Mouse (Mus musculus) T-cell, adult 2 months (primary cell): ENCODE results near the gene Trpv3.
A peak's percentile ranks its signal among the peaks of the same experiment; 100 is the strongest.

ENCODE experiments used
- DNase-seq: peaks from one replicate; pipeline ENCODE4 v3.0.0; 2022; ENCODE audit warnings: low spot score

Trpv3 gene

GRCm38 (mm10) chr11:73267267-73267666, at the start of gene Trpv3:
TSS of gene Trpv3 (plus strand) at chr11:73267388.
- DNase-seq, result no peak

- no peak for DNase-seq
Observed at GRCm38 (mm10) chr11:73219671-73220070, 47.5 kb upstream of the Trpv3 start.

DNA sequence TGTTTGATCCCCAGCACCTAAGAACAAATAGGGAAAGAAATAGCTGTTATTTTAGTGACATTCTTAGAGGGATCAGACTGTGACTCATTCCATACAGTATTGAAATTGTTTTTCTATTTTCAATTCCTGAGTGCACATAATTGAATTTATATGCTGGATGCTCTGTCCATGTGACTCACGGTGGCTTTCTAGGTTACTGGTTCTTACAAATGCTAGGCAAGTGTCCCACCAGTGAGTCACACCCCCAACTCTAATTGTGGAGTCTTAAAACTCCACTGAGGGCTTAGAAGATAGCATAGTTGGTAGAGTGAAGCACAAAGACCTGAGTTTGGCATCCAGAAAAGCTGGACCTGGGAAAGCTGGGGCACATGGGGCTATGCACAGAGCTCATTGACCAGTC, 46.5 kb upstream of the Trpv3 start:
- DNase-seq, result no peak

DNA sequence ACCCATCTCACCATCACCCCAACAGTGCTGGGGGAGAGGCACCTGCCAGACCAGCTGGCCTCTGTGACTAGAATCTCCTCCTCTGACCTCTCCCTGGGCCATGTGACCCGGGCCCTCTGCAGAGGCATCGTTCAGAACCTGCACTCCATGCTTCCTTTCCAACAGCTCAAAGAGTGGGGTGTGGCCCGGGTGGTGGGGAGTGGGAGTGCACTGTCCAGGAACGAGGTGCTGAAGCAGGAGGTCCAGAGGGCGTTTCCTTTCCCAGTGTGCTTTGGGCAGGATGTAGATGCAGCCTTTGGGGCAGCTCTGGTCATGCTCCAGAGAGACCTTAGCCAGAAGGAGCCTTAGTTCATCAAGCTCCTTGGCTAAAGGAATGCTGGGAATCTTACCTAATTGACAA, 44.3 kb upstream of the Trpv3 start:
- DNase-seq, result no peak

DNA sequence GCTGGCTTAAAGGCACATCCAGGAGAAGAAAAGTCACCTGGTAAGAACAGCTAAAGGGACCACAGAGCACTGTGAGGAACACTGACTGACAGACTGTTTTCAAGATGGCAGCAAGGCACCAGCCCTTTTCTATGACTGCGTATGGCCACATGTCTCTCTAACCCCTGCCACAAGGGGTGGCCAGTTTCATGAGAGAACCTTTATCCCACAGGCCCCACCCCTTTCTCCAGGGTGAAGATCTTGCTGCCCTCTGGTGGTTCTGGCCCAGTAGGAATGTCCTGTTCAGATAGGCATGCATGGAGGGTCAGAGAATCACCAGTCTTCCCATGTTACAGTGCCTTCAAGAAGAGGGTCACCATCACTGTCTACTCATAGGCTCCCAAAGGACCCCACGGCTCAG, 43.2 kb upstream of the Trpv3 start:
- peak; percentile 18 for DNase-seq

DNA sequence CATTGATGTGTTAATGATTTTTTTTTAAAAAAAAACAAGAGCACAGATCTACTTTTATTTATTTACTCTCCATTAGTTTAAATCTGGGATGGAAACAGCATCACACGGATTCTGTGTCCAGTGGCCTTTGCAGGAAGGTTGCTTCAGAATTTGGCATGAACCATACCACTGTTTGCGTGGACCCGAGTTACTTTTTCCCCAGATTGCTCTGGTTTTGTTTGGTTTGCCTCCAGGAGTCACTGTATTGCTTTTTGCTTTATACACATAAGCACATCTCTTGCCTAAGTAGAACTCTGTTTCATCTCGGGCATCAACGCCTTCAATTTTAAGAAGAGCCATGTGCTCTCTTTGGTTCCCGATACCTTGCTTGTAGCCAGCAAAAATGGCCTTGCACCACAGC, 41.3 kb upstream of the Trpv3 start:
- no peak for DNase-seq

- no peak for DNase-seq
Observed at GRCm38 (mm10) chr11:73228881-73229280, 38.3 kb upstream of the Trpv3 start.

- DNase-seq, result no peak
Observed at GRCm38 (mm10) chr11:73230081-73230480, 37.1 kb upstream of the Trpv3 start.

DNA sequence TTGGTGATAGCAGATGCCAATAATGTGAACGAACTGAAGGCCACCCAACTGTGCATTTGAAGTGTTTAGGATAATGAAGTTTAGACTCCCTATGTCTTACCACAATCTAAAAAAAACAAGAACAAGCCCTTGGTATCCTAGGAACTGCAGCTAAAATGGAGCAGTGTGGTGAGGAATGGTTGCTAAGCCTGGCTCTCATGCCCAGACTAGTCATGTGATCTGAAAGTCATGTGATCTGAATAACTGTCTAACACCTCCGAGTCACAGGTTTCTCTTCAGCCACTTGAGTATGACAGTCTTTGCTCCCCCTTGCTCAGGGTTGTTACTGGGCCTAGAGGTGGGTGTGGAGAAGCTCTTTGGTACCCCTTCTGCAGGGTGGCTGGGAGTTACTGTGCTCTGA, 34.7 kb upstream of the Trpv3 start:
- DNase-seq, result no peak

- DNase-seq, result no peak
Observed at GRCm38 (mm10) chr11:73233992-73234391, 33.2 kb upstream of the Trpv3 start, which contains the start of gene Trpv1. TSS of gene Trpv1 (plus strand) at chr11:73234292.

GRCm38 (mm10) chr11:73235990-73236701, 31.0 kb upstream of the Trpv3 start:
- DNase-seq, result no peak

DNA sequence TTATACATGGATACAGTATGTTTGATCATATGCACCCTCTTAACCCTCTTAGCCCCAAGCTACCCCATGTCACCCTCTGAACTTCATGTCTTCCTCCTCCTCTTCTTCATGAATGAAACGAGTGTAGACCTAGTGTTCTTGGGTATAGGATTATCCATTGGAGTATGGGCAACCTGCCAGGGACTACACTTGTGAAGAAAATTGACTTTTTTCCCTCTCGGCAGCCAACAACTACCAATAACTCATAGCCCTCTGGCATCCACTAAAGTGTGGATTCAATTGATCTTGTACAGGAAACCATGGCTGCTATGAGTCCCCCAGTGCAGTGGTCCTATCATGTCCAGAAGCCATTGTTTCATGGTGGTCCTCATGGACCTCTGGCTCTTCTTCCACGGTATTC, 30.5 kb upstream of the Trpv3 start:
- no peak for DNase-seq

GRCm38 (mm10) chr11:73242199-73242598, 25.0 kb upstream of the Trpv3 start:
- DNase-seq, result no peak

- DNase-seq, result no peak
Observed at GRCm38 (mm10) chr11:73242777-73243176, 24.4 kb upstream of the Trpv3 start.

DNA sequence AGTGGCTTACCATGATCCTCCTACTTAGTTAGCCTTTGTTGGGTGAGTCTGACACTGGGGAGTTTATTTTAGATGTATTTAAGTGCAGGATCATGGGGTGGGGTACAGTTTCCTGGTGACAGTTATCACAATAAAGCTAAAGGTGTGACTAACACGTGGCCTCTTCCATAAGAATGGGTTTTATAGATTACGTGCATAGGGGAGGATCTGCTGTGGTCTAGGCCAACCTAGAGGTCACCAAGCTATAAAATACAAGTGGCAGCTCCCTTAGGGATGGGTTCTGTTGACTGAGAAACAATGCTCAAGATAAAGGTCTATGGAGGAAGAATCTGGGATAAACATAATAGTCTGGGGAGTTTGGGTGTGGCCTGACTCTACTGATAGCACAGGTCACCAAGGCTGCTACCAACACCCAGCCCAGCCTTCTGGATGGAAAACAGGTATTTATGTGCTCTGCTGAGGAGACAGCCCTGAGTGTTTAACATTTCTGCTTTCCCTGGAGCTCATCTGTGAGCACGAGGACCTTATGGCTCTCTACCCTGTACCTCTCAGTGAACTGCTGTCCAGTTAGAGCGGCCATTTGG, 9.7 kb upstream of the Trpv3 start:
- DNase-seq, result no peak

- no peak for DNase-seq
Observed at GRCm38 (mm10) chr11:73258664-73259063, 8.5 kb upstream of the Trpv3 start.

DNA sequence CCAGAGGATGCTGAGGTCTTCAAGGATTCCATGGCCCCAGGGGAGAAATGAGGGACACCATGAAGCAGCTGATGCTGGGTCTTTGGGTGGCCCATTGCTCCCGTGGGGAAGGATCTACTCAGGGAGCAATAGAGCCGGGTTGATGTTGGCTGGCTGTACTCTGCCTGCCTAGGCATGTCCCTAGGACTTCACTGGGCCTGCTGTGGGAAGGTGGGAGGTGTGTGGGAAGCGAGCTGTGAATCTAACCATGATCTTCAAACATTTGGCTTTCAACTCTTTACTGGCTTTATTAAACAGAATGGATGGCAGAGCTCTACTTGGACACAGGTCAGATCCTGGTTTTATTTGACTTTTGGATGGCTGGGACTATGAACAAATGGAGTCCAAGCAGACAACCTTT, 6.7 kb upstream of the Trpv3 start:
- no peak for DNase-seq

- no peak for DNase-seq
Observed at GRCm38 (mm10) chr11:73261385-73261784, 5.8 kb upstream of the Trpv3 start.

- no peak for DNase-seq
Observed at GRCm38 (mm10) chr11:73274821-73275220, 7.6 kb downstream of the Trpv3 start.

DNA sequence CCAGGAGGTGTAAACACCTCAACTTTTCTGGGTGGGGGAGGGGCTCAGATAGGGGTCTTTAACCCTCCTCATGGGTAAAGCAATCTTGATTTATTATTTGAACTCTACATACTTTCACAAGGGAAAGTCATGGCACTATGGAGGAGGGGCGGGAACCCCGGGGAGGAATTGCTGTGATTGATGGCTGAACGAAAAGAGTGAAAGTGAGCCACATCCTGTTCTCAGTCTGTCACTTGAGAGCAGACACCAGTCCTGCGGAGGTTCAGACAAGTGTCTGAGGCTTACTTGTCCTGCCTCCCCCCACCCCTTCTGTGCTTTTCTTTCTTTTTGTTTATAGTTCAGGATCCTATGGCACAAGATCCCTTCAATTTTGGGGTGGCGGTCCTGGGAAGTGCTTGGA, 13.5 kb downstream of the Trpv3 start:
- peak; percentile 12 for DNase-seq

- DNase-seq, result peak; percentile 56
Observed at GRCm38 (mm10) chr11:73281528-73282027, 14.4 kb downstream of the Trpv3 start.

GRCm38 (mm10) chr11:73283369-73283768, 16.2 kb downstream of the Trpv3 start:
- no peak for DNase-seq

GRCm38 (mm10) chr11:73283926-73284325, 16.7 kb downstream of the Trpv3 start:
- DNase-seq, result no peak

DNA sequence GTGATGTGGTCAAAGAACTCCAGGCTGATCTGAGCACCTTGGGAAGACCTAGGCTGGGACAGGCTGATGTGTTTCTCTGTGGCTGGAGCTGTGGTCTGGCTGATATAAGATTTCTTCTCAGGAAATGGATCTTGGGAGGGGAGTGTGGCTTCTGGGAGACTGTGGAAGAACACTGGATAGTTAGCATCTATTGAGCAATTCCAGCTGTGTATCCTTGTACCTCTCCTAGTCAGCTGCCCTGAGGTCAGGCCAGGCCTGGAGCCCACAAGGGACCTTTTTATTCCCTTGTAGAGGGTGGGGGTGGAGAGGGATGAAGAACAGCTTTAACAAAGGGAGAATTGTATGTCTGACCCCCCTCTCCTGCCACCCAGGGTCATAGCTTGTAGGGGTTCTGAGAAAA, 17.2 kb downstream of the Trpv3 start:
- DNase-seq, result no peak
